Mouse (Mus musculus): Measurements from ENCODE around the gene Acadm.

- TF ChIP-seq CTCF (IDR thresholded peaks at IDR 0.05; ENCODE audit: low read depth, low read length) = no peak
- no peak for TF ChIP-seq POLR2A (IDR thresholded peaks at IDR 0.05; ENCODE audit: extremely low read depth, insufficient read depth, low read length)
Observed at GRCm38 (mm10) chr3:153905251-153906135, 38.9 kb downstream of the Acadm start.
